Mouse (Mus musculus) hindbrain, embryonic 16.5 days (tissue): ENCODE results near the gene Lrpap1. TPM values are rescaled to one million over a fixed set of nuclear protein-coding genes. Genes with fewer than 3 reads are reported as not detected.
A peak's percentile ranks its signal among the peaks of the same experiment; 100 is the strongest.

ENCODE experiments used
- ATAC-seq: fragments of 200-750 bp; cut with Nextera tagmentation; 2 replicates; pipeline ENCODE4 v1.8.0; 2017; ENCODE audit warnings: moderate TSS enrichment, moderate library complexity
- H3K27ac ChIP-seq: fragments of 300-500 bp; sonication (generic); 2 replicates; pipeline ENCODE4 v1.5.1; 2014; ENCODE audit warnings: low read depth, mild to moderate bottlenecking, control low read depth, low read length, moderate library complexity
- H3K27me3 ChIP-seq: fragments of 300-500 bp; sonication (generic); replicated peaks from 2 replicates; pipeline ENCODE4 v1.6.1; 2014; ENCODE audit warnings: low read length; ENCODE audit not compliant: control insufficient read depth, insufficient read depth
- H3K36me3 ChIP-seq: fragments of 300-500 bp; sonication (generic); 2 replicates; pipeline ENCODE4 v1.6.1; 2014; ENCODE audit warnings: mild to moderate bottlenecking, low read length, moderate library complexity, mixed read lengths; ENCODE audit not compliant: control insufficient read depth, insufficient read depth
- H3K4me1 ChIP-seq: fragments of 300-500 bp; sonication (generic); 2 replicates; pipeline ENCODE4 v1.6.1; 2014; ENCODE audit warnings: low read depth, low read length; ENCODE audit not compliant: control insufficient read depth, insufficient read depth
- H3K4me2 ChIP-seq: fragments of 300-500 bp; sonication (generic); 2 replicates; pipeline ENCODE4 v1.6.1; 2014; ENCODE audit warnings: mild to moderate bottlenecking, low read length, control low read depth, moderate library complexity
- H3K4me3 ChIP-seq: fragments of 300-500 bp; sonication (generic); 2 replicates; pipeline ENCODE4 v1.5.1; 2014; ENCODE audit warnings: mild to moderate bottlenecking, low read length, control low read depth, moderate library complexity
- H3K9ac ChIP-seq: fragments of 300-500 bp; sonication (generic); 2 replicates; pipeline ENCODE4 v1.6.1; 2014; ENCODE audit warnings: low read depth, mild to moderate bottlenecking, control low read depth, low read length, moderate library complexity
- H3K9me3 ChIP-seq: fragments of 300-500 bp; sonication (generic); 2 replicates; pipeline ENCODE4 v1.6.1; 2014; ENCODE audit warnings: mild to moderate bottlenecking, low read length, moderate library complexity; ENCODE audit not compliant: control insufficient read depth
- WGBS: fragments of 180-500 bp; shearing (Covaris S2); extraction: QIAGEN DNeasy Blood & Tissue Kit; methylation state at CpG from one replicate; pipeline ENCODE4 v1.1.7; 2014; 5-methylcytosine and 5-hydroxymethylcytosine counted together
- polyA plus RNA-seq: library from polyadenylated mRNA; unstranded; fragments of >200 nt; fragmentation: Nextera tagmentation; extraction: Ambion mirVana; gene quantifications from 2 replicates; pipeline ENCODE4 v1.2.1, GENCODE M21; 2015

Lrpap1 gene
- polyA plus RNA-seq, 1 experiment from 2014 or later: 186 TPM

DNA sequence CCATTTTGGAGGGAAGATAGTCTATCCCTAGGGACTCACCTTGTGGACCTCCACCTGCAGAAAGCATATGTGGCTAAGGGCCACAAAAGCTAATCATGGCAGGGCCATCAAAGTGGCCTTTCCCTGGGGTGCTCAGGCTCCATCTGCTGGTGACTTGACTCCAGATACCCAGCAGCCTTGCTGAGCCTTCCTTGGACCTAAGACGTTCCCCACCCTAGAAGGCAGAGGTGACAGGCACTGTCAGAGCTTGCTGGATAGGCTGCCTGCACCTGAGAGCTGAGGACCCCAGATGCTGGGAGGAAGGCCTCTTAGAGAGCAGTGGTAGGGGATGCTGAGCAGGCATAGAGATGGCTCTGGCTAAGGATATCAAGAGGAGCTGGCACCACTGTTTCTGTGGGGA lies 25.7 kb upstream of the Lrpap1 start:
- no peaks in the 10 kb centered on the region for H3K27me3 ChIP-seq
- H3K4me2 ChIP-seq: no peak overlapping the region
- ATAC-seq: no peak
- 35% methylated on average over 1 of the region's 1 CpGs for WGBS
- H3K9me3 ChIP-seq: no peaks in the 10 kb centered on the region
- H3K4me3 ChIP-seq: no peak overlapping the region
- H3K36me3 ChIP-seq: no peaks in the 10 kb centered on the region
- H3K4me1 ChIP-seq: no peaks in the 10 kb centered on the region; the same call in 1 of the 2 replicates
- H3K9ac ChIP-seq: no peak overlapping the region
- no peak overlapping the region for H3K27ac ChIP-seq

GRCm38 (mm10) chr5:35129767-35130191 lies 24.2 kb upstream of the Lrpap1 start:
- Histone ChIP-seq H3K27me3 (no peaks in the 10 kb centered on the region), H3K4me2 (no peak overlapping the region), H3K9me3 (no peaks in the 10 kb centered on the region), H3K4me1 (no peaks in the 10 kb centered on the region; the same call in 1 of the 2 replicates), H3K27ac (no peak overlapping the region; the same call in 1 of the 2 replicates), H3K36me3 (no peaks in the 10 kb centered on the region), H3K9ac (no peak overlapping the region), H3K4me3 (no peak overlapping the region)
- ATAC-seq: peak; percentile 46; the same call in 1 of the 2 replicates
- WGBS: 84% methylated on average over 7 of the region's 7 CpGs

- Histone ChIP-seq H3K9ac (no peak overlapping the region), H3K27ac (no peak overlapping the region; the same call in 1 of the 2 replicates), H3K36me3 (no peaks in the 10 kb centered on the region), H3K4me2 (no peak overlapping the region), H3K4me1 (no peaks in the 10 kb centered on the region; the same call in 1 of the 2 replicates), H3K4me3 (no peak overlapping the region), H3K9me3 (no peaks in the 10 kb centered on the region), H3K27me3 (no peaks in the 10 kb centered on the region)
- no peak for ATAC-seq
- WGBS: 66% methylated on average over 16 of the region's 16 CpGs
Measured at GRCm38 (mm10) chr5:35129208-35129607, 23.6 kb upstream of the Lrpap1 start.

GRCm38 (mm10) chr5:35120024-35120423 lies 14.5 kb upstream of the Lrpap1 start:
- Histone ChIP-seq H3K9ac (no peak overlapping the region), H3K27me3 (no peaks in the 10 kb centered on the region), H3K4me1 (peaks cover 2% of the 10 kb centered on the region), H3K9me3 (no peaks in the 10 kb centered on the region), H3K4me2 (no peak overlapping the region), H3K36me3 (no peaks in the 10 kb centered on the region), H3K4me3 (no peak overlapping the region), H3K27ac (no peak overlapping the region)
- 87% methylated on average over 8 of the region's 8 CpGs for WGBS
- ATAC-seq: 0 out of 2 replicates have a peak, but pooled peaks have one; percentile 27

GRCm38 (mm10) chr5:35118418-35118817 lies 12.9 kb upstream of the Lrpap1 start:
- H3K36me3 ChIP-seq: no peaks in the 10 kb centered on the region
- H3K4me2 ChIP-seq: no peak overlapping the region
- no peak overlapping the region for H3K27ac ChIP-seq
- WGBS: 81% methylated on average over 2 of the region's 2 CpGs
- H3K4me3 ChIP-seq: no peak overlapping the region
- H3K27me3 ChIP-seq: no peaks in the 10 kb centered on the region
- no peaks in the 10 kb centered on the region for H3K9me3 ChIP-seq
- no peak for ATAC-seq
- H3K9ac ChIP-seq: no peak overlapping the region
- peaks cover 2% of the 10 kb centered on the region for H3K4me1 ChIP-seq

GRCm38 (mm10) chr5:35117633-35118032 lies 12.1 kb upstream of the Lrpap1 start:
- WGBS: 76% methylated on average over 3 of the region's 3 CpGs
- no peak for ATAC-seq

DNA sequence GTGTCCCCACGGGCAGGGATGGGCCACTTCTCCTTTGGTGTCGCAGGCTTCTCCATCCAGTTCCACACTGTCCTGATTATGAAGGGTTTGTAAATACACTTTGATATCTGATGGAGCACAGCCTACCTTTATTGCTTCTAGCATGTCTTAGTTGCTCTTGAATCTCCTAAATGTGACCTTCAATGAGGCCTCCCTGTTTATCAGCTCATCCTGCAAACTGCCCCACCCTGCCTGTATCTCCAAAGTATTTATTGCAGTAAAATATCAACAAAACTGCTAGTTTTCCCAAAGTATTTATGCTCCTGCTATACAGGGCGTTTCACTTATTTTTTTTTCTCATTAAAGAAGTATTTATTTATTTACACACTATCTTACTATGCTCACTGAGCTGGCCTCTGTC lies 10.4 kb upstream of the Lrpap1 start:
- WGBS: 78% methylated on average over 3 of the region's 3 CpGs
- peaks cover 2% of the 10 kb centered on the region for H3K4me1 ChIP-seq

More at GRCm38 (mm10) chr5:35117633-35118032, 12.1 kb upstream of the Lrpap1 start:
- Histone ChIP-seq H3K4me3 (no peak overlapping the region), H3K9me3 (no peaks in the 10 kb centered on the region), H3K27ac (no peak overlapping the region), H3K27me3 (no peaks in the 10 kb centered on the region), H3K4me2 (no peak overlapping the region), H3K9ac (no peak overlapping the region), H3K4me1 (peaks cover 2% of the 10 kb centered on the region), H3K36me3 (no peaks in the 10 kb centered on the region)

DNA sequence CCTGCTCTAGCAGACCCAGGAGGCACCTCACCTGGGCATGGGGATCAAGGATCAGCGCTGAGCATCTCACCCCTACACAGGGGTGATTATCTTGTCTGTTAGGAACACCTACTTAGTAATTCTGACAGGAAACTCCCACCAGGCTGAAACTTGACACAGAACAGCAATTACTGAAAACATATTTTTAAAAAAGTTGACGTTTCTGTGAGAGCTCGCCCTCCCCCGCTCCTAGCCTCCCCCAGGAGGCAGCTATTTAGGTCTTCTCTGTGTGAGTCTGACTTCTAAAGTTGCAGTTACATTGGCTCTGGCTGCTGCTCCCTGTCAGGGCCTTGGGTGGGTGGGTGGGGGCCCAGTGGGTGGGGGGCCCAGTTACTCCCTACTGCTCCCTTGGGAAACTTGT lies 6.9 kb upstream of the Lrpap1 start:
- Histone ChIP-seq H3K27ac (no peak overlapping the region), H3K4me2 (no peak overlapping the region), H3K4me1 (no peaks in the 10 kb centered on the region; the same call in 1 of the 2 replicates), H3K27me3 (no peaks in the 10 kb centered on the region), H3K36me3 (no peaks in the 10 kb centered on the region), H3K4me3 (no peak overlapping the region), H3K9me3 (no peaks in the 10 kb centered on the region), H3K9ac (no peak overlapping the region)
- WGBS: 65% methylated on average over 4 of the region's 4 CpGs
- no peak for ATAC-seq

More for the DNA sequence above, 10.4 kb upstream of the Lrpap1 start:
- Histone ChIP-seq H3K4me2 (no peak overlapping the region), H3K27ac (no peak overlapping the region), H3K36me3 (no peaks in the 10 kb centered on the region), H3K4me3 (no peak overlapping the region), H3K9ac (no peak overlapping the region), H3K27me3 (no peaks in the 10 kb centered on the region), H3K9me3 (no peaks in the 10 kb centered on the region)
- ATAC-seq: no peak

GRCm38 (mm10) chr5:35105922-35106298 lies 344 bp upstream of the Lrpap1 start:
- WGBS: 5% methylated on average over 11 of the region's 11 CpGs

More at GRCm38 (mm10) chr5:35105922-35106298, 344 bp upstream of the Lrpap1 start:
- Histone ChIP-seq H3K9ac (peak overlapping the region; percentile 41), H3K27ac (peak overlapping the region; percentile 41), H3K27me3 (no peaks in the 10 kb centered on the region), H3K4me3 (peak overlapping the region; percentile 65), H3K9me3 (no peaks in the 10 kb centered on the region), H3K4me1 (peaks cover 24% of the 10 kb centered on the region), H3K36me3 (peaks cover 12% of the 10 kb centered on the region), H3K4me2 (peak overlapping the region; percentile 79)
- ATAC-seq: no peak
